8 mouse cellular contexts compared by ENCODE assay signal in genomic region chr15:27796868-27797222, GRCm38 (mm10).
DNase-seq lines count a peak whose midpoint lies in the region; ATAC-seq and TF ChIP-seq lines count a peak whose summit lies in the region.

No protein-coding gene starts in this region.

- no peak for TF ChIP-seq CTCF in cortical plate, adult 2 months (IDR thresholded peaks at IDR 0.05; ENCODE audit: extremely low read depth, insufficient read depth, low read length)
- no peak for TF ChIP-seq CTCF in heart, postnatal 0 days (IDR thresholded peaks at IDR 0.05; ENCODE audit: low read depth)

- TF ChIP-seq POLR2A in cortical plate, adult 2 months (IDR thresholded peaks at IDR 0.05; ENCODE audit: extremely low read depth, insufficient read depth, low read length), result no peak

- H3K4me2 ChIP-seq in kidney, embryonic 14.5 days (replicated peaks; ENCODE audit: low read depth, low read length), result no peak overlapping the region
- no peak overlapping the region for H3K4me2 ChIP-seq in heart, postnatal 0 days (ENCODE audit: low read depth, low read length)

- H3K27ac ChIP-seq in kidney, embryonic 14.5 days (ENCODE audit: low read depth, low read length), result peak overlapping the region; percentile 67
- H3K27ac ChIP-seq in cortical plate, adult 2 months (ENCODE audit: insufficient read depth, low read length), result peak overlapping the region; percentile 97
- H3K27ac ChIP-seq in heart, postnatal 0 days (ENCODE audit: low read depth), result peak overlapping the region; percentile 84
- H3K27ac ChIP-seq in midbrain, embryonic 10.5 days (replicated peaks), result peak overlapping the region; percentile 69

- no peaks in the 10 kb centered on the region for H3K27me3 ChIP-seq in kidney, embryonic 14.5 days (ENCODE audit: control insufficient read depth, insufficient read depth, low read length)
- H3K27me3 ChIP-seq in heart, postnatal 0 days (ENCODE audit: control insufficient read depth, insufficient read depth, low read length), result no peaks in the 10 kb centered on the region
- H3K27me3 ChIP-seq in midbrain, embryonic 10.5 days (ENCODE audit: low read depth, poor library complexity, severe bottlenecking), result no peaks in the 10 kb centered on the region

- no peak for ATAC-seq in kidney, embryonic 14.5 days (ENCODE audit: low FRiP score, low TSS enrichment)
- peak; percentile 7; the same call in 1 of the 2 replicates for ATAC-seq in heart, postnatal 0 days (ENCODE audit: insufficient read depth, low read depth)
- ATAC-seq in erythroblast, adult 5-6 weeks (replicated peaks; ENCODE audit: low FRiP score, poor library complexity, severe bottlenecking), result no peak

- no peak for DNase-seq in kidney, adult 18-20 months
- no peak for DNase-seq in heart, postnatal 0 days (ENCODE audit: low spot score)
- no peak for DNase-seq in midbrain, embryonic 10.5 days (ENCODE audit: low spot score)
- DNase-seq in ovary, postnatal 36 days (ENCODE audit: low spot score), result no peak
- DNase-seq in urinary bladder, postnatal 10 days (ENCODE audit: low spot score), result no peak

- peaks cover 35% of the 10 kb centered on the region for H3K36me3 ChIP-seq in kidney, embryonic 14.5 days (ENCODE audit: control insufficient read depth, insufficient read depth, low read length)
- peaks cover 20% of the 10 kb centered on the region; the same call in 1 of the 2 replicates for H3K36me3 ChIP-seq in heart, postnatal 0 days (replicated peaks; ENCODE audit: control insufficient read depth, insufficient read depth, low read length)
- peaks cover 56% of the 10 kb centered on the region for H3K36me3 ChIP-seq in midbrain, embryonic 10.5 days

- H3K4me3 ChIP-seq in kidney, embryonic 14.5 days (ENCODE audit: low read length), result no peak overlapping the region
- no peak overlapping the region for H3K4me3 ChIP-seq in cortical plate, adult 2 months (ENCODE audit: insufficient read depth, low read length)
- no peak overlapping the region for H3K4me3 ChIP-seq in heart, postnatal 0 days (ENCODE audit: low read depth, low read length)
- no peak overlapping the region for H3K4me3 ChIP-seq in midbrain, embryonic 10.5 days

- H3K9ac ChIP-seq in kidney, embryonic 14.5 days (ENCODE audit: low read depth, low read length), result no peak overlapping the region
- H3K9ac ChIP-seq in heart, postnatal 0 days (replicated peaks; ENCODE audit: low read depth, low read length), result no peak overlapping the region

- no peak for TF ChIP-seq EP300 in heart, postnatal 0 days (IDR thresholded peaks at IDR 0.05; ENCODE audit: low read depth)

- H3K4me1 ChIP-seq in kidney, embryonic 14.5 days (ENCODE audit: control insufficient read depth, insufficient read depth, low read length), result peaks cover 17% of the 10 kb centered on the region
- H3K4me1 ChIP-seq in cortical plate, adult 2 months (ENCODE audit: control insufficient read depth, insufficient read depth, low read length), result peaks cover 31% of the 10 kb centered on the region
- H3K4me1 ChIP-seq in heart, postnatal 0 days (ENCODE audit: control insufficient read depth, insufficient read depth), result peaks cover 22% of the 10 kb centered on the region
- peaks cover 32% of the 10 kb centered on the region for H3K4me1 ChIP-seq in midbrain, embryonic 10.5 days

- 73% methylated on average over 7 of the region's 7 CpGs for WGBS in kidney, embryonic 14.5 days
- 26% methylated on average over 7 of the region's 7 CpGs for WGBS in heart, postnatal 0 days
- WGBS in midbrain, embryonic 10.5 days, result 83% methylated on average over 7 of the region's 7 CpGs

- no peaks in the 10 kb centered on the region for H3K9me3 ChIP-seq in kidney, embryonic 14.5 days (ENCODE audit: control insufficient read depth, low read length)
- H3K9me3 ChIP-seq in heart, postnatal 0 days (replicated peaks; ENCODE audit: control insufficient read depth, low read length), result no peaks in the 10 kb centered on the region
- H3K9me3 ChIP-seq in midbrain, embryonic 10.5 days (replicated peaks), result no peaks in the 10 kb centered on the region
